Mouse (Mus musculus): ENCODE data around the gene Zfp760.
A peak's percentile ranks its signal among the peaks of the same experiment; 100 is the strongest.
"Not testable (repeated sequence)": the region's sequence is repeated elsewhere in the genome, so short reads cannot be mapped to it uniquely, and the experiment has no call there.

The Zfp760 gene

DNA sequence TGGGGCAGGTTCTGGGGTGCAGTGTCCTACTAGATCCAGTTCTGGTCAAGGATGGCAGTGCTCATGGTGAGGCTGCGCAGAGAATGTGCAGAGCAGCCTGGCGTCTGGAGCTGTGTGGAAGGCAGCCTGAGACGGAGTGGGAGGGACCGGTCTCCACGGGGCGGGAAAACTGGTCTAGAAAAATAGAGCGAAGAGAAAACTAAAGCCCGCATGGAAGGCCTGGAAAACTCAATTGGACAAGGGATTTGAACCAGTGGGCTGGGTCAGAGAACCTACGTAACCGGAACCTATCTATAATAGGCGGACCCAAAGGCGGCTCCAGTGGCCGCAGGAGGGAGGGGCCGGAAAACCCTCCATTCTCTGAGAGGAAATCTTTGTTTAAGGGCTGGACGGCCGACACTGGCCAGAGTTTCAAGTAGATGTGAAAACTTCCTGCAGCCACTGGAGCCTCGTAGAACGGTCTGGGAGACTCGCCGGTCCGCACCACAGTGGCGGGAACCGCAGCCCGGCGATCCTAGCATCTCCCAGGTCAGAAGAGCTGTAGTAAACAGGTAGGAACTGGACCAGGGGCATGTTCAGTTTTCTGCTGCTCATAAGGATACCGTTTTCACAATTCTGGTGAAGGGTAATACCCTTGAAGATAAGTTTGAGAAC lies at the start of gene Zfp760:
TSS of gene Zfp760 (plus strand) at position 399 of the 654 bp plus-strand sequence.
- peak; percentile 63 to 64 for DNase-seq

DNA sequence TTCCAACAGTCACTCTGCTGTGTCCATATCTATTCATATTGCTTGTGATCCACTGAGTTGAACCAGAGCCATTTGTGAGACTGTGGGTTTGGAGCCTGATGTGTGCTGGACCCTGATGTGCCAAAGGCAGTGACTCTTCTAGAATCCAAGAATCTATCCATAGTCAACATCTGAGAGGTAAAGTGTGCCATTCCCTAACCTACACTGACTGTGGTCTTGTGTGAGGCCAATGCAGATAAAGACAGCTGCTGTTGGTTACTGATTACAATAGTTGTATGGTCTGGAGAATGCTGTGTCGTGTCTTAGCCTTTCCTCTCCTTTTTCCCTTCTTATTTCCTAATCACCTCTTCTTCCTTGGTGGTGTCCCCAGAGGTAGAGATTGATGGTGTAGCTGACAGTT lies 28.7 kb upstream of the Zfp760 start:
- DNase-seq = not testable (repeated sequence)

GRCm38 (mm10) chr17:21679273-21680018 lies 28.1 kb upstream of the Zfp760 start:
- DNase-seq = peak; percentile 95 to 96

DNA sequence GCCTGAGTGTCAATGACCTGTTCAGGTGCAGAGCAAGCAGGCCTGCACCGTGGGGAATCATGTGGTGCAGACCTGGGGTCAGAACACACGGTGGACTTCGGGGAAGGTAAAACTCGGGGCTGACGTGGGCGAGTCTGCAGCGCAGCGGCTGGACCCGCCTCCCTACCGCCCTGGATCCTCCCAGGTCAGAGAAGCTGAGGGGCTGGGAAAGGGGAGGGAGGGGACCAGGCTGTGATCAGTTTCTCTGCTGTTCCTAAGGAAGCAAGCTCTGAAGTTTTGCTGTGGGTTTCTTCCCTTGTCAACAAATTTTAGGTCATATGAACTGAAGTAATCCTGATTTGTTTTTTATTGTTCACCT lies 27.5 kb upstream of the Zfp760 start:
- DNase-seq = not testable (repeated sequence)

GRCm38 (mm10) chr17:21691560-21691959 lies 16.0 kb upstream of the Zfp760 start, which contains the start of gene Gm10226:
Gene Gm10226, plus strand, starts transcription at chr17:21691860.
- no peak for DNase-seq

DNA sequence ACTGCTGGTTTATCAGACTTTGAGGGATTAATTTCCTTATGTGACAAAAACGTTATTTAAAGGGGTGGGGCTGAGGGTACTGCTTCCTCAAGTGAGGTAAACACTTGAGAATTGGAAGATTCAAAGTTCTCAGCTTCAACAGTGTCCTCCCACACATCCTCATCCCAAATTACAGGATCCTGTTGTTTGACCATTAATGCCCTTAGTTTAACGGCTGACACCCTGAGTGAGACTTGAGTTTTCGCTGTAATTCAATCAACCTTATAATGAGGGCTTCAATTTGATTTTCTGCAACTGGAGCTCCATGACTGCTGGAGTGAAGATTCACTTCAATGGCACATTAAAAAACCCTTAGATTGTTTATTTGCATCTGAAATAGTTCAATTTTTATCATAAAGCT lies 14.2 kb upstream of the Zfp760 start:
- no peak for DNase-seq

- no peak for DNase-seq
These were observed 11.5 kb upstream of the Zfp760 start for GRCm38 (mm10) chr17:21696073-21696472.

GRCm38 (mm10) chr17:21702281-21703240 lies 5.0 kb upstream of the Zfp760 start:
- DNase-seq = no peak

DNA sequence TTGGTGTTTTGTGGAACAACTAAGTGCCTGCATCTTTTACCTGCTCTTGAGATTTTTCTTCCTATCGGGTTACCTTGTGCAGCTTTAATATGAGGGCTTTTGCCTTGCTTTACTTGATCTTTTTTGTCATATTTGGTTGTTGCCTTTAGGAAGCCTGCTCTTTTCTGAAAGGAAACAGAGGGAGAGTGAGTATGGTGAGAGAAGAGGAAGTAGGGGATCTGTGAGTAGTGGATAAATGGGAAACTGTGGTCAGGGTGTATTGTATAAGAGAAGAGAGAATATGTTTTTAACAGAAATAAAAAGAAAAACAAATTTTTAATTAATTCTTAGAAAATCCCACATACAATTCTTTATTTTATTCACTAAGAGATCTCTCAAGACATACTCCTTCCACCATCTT lies 4.1 kb upstream of the Zfp760 start:
- DNase-seq = no peak

DNA sequence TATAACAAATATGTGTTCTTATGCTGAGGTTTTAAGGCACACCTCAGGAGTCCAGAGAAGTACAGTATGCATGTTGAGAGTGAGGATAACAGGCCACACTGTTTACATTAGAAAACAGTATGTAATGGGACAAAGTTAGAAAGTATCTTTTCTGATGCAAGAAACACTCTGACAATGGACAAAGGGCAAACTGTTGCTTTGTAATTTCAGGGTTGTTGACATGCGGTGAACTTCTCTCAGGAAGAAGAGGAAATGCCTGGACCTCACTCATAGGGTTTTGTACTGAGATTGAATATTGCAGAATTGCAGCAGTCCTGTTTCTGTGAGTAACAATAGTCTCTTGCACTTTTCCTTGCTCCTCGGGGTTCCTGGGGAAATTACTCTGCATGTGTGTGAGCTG lies 860 bp downstream of the Zfp760 start:
- no peak for DNase-seq

GRCm38 (mm10) chr17:21730495-21730894 lies 23.0 kb downstream of the Zfp760 start, which contains the start of gene Zfp229:
Gene Zfp229, plus strand, starts transcription at chr17:21730795.
- not testable (repeated sequence) for DNase-seq

DNA sequence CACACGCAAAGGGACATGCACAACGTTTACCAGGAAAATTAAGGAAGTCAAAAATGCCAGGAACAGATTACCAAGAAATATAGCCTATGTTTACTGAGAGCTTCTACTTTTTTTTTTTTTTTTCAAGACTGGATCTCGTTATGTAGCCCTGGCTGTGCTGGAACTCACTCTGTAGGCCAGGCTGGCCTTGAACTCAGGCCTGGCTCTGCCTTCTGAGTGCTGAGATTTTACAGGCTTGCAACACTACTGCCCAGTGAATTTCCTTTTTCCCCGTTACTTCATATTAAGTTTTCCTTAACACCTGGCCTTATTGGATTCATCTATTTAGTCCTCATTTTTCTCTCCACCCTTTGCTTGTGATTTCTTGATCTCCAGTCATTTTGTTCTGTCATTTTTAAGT lies 25.5 kb downstream of the Zfp760 start:
- DNase-seq = no peak

DNA sequence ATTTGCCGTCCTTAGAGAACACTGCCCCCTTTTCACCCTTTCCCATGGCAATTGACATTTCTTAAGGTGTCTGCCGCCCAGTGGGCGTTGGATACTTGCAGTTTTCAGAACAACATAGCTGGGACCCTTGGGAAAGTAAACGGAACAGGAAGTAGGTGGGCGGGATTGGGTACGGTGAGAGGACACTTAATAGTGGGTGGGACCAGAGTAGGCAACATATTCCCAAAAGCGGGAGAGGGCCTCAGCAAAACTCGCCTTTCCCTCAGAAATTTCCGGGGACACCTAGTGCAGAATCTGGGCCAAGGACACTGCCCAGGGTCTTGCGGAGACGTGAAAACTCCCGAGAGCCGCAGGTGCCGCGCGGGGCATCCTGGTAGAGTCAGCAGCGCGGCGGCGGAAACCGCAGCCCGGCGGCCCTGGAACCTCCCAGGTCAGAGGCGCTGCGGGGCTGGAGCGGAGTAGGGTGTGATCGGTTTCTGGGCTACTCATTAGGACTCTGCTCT lies 26.0 kb downstream of the Zfp760 start:
- peak; percentile 65 to 70 for DNase-seq

DNA sequence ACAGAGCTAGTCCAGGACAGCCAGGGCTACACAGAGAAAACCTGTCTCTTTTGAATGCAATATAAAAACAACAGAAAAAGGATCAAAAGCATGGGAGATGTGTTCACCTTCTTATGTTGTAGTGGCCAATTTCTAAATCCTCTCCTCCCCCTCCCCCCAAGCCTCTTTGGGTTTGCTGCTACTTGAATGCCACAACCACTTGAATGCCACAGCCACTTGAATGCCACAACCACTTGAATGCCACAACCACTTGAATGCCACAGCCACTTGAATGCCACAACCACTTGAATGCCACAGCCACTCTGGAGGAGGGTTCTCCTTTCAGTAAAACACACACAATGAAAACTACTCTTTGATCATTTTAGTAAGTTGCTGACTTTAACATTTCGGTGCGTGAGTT lies 45.2 kb downstream of the Zfp760 start:
- no peak for DNase-seq

- DNase-seq = no peak
These were observed 46.0 kb downstream of the Zfp760 start for GRCm38 (mm10) chr17:21753342-21754208.

DNA sequence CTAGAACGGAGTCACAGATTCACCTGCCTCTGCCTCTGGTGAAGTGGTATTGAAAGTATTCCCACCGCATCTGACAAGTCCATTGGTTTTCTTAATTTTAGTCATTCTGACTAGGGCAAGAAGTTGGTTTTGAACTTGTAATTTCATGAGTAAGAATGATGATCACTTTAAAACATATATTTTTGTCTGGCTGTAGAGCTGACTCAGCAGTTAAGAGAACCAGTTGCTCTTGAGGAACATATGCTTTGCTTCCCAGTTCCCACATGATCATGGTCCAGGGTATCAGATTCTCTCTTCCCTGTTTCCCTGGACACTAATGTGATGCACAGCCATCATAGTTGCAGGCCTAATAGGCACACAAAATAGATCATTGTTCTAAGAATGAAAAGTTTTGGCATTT lies 62.8 kb downstream of the Zfp760 start:
- no peak for DNase-seq
